Mouse (Mus musculus) layer of hippocampus, adult 18-20 months (tissue): Measurements from ENCODE around the gene Chrnb4. TPM values are rescaled to one million over a fixed set of nuclear protein-coding genes. Genes with fewer than 3 reads are reported as not detected.

Source experiments
- DNase-seq, 2 experiments: peaks; one replicate each; pipeline ENCODE4 v3.0.0; 2022; ENCODE audit warnings: low spot score in 2 of 2
- long read RNA-seq: library from polyadenylated mRNA; stranded (forward); transcript quantifications from one replicate; pipeline ENCODE4 v2.0.0, GENCODE M21; 2021
- total RNA-seq, 2 experiments: library from RNA; stranded (reverse); gene quantifications; 2 replicates each; pipeline ENCODE4 v1.2.3; 2021

The Chrnb4 gene
- under 1 TPM; 0.08 to 0.22 TPM for total RNA-seq
- long read RNA-seq, partial matches to known transcripts = 0 of 1 reads
- long read RNA-seq, other reads (novel, unspliced or antisense) = 0 of 1 reads

DNA sequence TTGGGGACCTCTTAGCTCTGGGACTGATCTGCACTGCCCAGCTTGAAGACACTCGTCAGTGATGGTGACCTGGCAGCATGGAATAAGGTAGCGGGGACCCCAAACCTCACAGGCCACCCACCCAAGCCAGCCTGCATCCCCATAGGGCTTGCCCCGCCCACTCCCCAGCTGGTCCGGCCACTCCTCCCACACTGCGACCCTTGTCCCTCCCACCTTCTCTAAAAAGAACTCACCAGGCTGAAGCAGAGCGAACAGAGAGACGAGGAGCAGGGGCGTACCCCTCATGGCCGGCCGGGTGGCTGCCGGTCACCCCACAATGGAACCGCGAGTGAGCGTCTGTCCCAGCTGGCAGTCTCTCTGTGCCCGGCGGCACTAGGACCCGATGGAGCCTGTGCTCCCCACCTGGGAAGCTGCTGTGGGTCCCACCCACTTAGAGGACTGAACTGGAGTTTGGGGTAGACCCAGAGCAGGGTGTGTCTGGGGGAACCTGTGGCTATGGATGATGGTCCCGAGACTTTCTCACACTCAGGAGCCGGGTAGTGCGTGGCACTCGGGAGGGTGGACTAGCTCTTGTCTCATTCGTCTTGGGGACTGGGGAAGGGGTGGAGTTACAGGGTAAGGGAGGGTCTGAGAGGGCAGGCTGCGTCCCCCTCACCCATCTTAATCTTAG, at the start of gene Chrnb4:
Gene Chrnb4, minus strand, starts transcription at position 569 of the 670 bp plus-strand sequence.
- DNase-seq = no peak

DNA sequence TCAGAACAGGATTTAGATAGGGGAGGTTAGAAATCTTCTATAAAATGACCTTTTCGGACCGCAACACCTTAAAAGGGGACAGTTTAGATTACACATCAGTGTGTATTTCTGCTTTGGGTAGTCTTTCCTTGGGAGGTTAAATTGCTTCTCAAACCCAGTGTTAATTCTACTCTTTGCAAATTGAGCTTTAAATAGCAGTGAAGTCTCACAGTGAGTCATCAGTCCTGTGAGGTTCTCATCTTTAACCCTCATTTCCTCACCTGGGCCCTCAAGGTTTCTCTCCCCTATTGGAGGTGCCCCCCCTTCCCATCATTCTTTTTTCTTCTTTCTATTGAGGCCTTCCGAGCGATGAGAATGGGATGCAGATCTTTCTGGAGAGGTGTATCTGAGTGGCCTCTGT, 48.3 kb upstream of the Chrnb4 start:
- no peak for DNase-seq

DNA sequence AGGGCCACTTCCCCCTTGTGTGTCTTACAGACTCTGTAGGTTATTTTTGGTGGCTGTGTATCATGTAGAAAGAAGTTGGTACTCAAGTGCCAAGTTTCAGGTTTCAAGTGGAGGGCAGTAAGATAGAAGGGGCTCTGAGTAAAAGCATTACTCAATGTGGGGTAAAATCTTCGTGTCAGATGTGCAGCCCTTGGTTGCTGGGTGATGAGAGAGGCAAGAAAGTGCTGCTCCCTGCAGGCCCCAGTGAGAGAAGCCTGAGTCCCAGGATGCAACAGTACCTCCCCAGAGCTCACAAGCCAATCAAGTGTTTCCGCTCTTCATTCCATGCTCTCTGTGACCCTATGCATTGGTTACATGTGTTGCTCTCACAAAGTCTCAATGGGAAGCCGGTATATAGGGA, 47.5 kb upstream of the Chrnb4 start:
- no peak for DNase-seq

DNA sequence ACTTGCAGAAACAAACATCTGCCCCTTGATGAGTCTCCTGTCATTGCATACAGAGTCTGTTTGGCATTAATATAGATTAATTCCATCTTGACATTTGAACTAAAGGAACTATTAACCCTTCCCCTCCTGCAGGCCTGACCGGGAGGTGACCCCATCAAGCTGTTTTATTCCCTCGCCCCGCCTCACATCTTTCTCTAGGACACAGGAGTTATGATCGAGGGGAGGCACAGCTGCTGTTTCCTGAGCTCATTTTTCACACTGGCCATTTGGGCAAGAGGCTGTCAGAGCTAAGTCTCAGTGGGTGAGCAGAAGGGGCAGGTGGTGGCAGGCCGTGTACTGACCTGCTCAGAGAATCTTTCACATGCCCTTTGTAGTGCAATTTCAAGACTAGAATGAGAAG, 41.6 kb upstream of the Chrnb4 start:
- no peak for DNase-seq

DNA sequence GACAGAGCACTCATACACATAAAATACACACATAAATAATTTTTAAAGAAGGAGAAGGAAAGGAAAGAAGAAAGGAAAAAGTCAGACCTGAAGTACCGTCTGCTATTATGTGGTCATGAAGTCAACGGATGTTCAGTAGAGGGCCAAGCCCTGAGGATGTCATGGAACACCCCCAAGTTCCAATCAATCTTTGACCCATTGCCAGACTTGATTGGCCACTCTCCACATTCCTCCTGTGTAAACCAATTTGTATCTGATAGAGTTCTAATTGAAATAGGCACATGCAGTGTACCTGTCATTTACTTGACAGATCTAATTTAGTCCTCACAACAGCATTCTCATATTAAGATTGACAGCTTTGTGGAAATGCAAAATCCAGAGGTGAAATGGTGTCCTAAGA, 40.6 kb upstream of the Chrnb4 start:
- DNase-seq = no peak

DNA sequence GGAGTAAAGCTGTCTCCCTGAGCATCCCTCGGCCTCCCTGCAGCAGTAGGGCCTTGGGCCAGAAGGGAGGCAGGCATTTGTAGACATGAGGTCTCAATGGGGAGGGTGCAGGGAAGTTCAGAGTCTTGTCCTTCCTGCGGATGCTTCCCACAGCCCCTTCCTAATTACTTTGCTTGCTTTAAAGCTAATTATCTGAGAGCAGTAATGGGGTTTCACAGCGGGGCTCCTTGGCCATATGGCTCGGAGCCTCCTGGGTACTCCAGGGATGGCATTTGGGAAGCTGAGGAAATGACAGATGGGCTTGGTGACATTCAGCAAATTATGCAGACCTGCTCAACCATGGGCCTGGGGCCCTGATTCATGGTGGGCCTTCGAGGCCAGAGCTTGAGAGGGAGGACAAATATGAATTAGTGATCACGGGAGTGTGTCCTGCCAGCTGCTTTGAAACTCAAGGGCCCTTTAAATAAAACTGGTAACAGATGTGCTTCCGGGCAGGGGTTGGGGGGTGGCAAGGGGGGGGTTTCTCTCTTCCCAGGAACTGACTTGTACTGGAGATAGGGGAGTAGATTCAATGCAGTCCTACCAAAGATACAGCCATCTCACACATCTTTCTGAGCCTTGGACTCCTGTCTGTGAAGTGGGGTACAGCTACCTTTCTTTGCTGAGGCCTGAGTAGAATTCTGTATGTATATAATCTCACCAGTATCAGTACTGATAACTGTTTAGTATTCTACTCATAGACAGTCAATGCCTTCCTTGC, 34.8 kb upstream of the Chrnb4 start:
- DNase-seq = no peak

DNA sequence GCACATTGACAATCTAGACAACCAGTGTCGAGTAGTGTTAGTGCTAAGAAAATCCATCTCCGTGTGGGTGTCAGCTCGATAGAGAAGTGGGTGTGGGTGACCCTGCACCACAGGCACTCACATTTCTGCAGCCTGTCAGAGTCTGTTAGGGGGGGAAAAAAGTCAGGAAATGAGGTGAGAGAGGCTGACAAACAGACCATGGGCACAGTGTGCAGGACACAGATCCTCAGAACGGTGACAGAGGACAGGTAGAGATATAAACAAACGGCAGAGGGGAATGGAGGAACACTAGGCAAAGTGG, 19.3 kb upstream of the Chrnb4 start:
- DNase-seq = no peak

DNA sequence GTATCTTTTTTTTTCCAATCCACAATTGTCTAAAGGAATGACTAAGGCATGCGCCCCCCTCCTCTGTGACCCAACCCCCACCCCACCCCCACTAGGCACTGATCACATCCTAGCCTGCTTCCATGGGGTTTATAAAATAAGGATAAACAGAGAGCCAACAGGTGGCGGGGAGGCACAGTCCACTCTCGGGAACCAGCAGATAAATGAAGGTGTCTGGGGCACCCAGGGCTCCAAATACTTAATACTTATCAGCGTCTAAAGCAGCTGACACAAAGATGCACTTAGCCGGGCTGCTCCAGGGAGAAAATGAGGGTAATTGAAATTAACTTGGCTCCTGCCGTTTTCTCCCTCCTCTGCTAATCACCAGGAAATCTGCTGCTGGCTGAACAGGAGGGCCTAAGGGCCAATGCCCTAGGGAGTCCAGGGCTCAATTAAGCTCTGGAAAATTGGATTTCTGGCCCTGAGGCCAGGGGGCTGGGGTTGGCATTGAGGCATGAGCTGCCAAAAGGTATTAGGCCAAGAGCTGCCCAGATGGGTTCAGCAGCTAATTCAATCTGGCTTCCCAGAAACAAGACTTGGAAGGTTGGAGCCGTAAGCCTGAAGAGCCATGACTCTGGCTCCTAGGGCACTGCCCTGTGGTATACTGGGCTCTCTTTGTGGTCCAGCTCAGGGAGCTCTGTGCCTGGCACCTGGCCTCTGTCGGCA, 18.8 kb upstream of the Chrnb4 start:
- DNase-seq = peak in 1 of 2 experiments; percentile 13

DNA sequence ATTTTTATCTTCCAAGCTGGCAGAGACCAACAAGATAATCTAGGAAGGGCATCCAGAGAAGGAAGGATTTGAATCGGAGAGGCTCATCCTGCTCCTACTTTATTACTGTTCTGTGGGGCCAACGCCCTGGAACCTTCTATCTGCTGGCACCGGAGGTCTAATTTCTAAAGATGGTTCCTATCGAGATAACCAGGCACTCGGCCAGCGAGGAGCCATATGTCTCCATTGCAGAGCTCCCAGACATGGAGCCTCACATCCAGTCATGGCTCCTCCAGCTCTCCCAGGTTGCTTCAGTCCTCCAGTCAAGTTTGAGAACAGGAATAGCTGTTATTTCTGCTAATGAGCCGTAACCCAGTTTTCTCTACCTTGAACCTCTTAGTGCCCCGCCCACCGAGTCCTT, 16.7 kb upstream of the Chrnb4 start:
- no peak for DNase-seq

DNA sequence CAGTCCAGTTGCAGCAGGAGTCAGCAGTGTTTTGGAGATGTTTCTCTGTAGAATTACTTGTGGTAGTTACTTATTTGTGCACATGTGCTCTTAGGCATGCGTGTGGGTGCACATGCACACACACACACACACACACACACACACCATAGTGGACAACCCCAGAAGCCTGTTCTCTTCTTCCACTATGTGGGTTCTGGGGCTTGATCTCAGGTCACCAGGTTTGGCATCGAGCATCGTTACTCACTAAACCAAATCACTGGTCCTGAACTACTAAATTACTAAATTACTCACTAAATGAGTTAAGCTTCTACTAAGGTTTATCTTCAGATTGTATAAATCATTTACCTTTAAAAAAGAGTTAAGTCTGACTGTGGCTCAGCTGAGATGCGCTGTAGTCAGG, 9.5 kb upstream of the Chrnb4 start:
- no peak for DNase-seq

DNA sequence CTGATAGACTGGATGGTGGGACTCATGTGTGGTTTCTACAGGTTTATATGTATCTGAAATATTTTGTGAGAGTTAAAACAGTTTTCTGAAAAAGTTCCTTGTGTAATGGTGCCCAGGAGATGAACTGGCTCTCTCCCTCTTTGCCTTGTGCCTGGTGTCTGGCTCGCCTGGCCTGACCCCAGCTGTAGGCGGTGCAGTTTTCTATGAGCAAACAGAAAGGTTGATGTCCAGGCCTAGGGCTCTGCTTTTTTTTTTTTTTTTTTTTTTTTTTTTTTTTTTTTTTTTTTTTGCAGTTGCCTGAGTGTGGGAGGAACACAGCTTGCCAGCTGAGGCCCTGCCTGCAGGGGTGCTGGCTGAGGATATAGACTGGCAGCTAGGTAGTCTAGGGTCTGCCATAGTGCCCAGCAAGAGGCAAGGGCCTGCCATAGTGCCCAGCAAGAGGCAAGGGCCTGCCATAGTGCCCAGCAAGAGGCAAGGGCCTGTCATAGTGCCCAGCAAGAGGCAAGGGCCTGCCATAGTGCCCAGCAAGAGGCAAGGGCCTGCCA, 6.9 kb upstream of the Chrnb4 start:
- DNase-seq = no peak

DNA sequence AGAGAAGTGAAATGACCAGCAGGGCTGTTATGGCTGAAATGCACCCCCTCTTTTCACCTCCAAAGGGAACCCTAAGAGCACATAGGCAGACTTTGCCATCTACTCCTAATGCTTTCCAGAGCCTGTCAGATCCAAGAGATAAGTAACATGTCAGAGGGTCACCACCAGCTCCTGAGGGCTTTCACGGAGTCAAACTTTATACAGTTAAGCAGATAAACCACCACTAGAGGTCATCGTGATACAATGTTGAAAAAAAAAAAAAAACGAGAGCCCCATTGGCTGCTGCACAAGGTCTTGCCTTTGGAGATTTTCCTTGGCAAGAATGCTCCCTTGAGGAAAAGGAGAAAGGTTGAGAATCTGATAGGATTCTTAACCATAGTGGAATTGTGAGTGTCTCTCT, 1.8 kb downstream of the Chrnb4 start:
- DNase-seq = no peak

DNA sequence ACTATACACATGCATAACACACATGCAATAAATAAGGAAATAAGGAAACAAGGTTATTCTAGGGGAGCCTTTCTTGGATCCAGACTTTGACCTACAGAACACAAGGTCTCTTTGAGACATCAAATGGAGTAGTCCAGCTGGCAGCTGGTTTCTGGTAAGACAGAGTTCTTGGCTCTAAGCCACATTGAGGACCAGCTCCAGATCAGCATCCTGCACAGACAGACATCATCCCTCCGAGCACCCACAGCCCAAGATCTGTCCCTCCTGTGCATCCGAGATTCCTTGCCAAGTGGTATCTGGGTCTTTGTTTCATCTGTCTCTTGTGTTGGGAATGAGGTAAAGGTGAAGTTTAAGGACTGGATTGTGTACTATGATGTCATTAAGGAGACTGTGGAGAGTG, 3.6 kb downstream of the Chrnb4 start:
- DNase-seq = no peak

DNA sequence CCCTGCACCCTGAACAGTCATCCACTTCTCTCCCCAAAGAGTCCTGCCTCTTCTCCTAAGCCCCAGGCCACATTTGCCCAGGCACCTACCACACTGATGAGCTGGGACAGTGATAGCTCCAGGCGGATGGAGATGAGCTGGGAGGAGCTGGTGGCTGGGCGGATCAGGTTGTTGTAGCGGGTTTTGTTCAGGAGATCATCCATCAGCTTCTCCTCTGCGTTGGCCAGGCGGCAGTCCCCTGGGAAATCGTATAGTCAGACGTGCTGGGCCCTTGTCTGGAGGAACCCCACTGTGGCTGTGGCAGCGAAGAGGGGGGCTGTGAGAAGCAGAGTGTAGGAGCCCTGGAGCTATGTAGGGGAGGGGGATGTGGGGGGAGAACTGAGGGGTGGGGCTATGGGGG, 4.9 kb downstream of the Chrnb4 start:
- no peak for DNase-seq

DNA sequence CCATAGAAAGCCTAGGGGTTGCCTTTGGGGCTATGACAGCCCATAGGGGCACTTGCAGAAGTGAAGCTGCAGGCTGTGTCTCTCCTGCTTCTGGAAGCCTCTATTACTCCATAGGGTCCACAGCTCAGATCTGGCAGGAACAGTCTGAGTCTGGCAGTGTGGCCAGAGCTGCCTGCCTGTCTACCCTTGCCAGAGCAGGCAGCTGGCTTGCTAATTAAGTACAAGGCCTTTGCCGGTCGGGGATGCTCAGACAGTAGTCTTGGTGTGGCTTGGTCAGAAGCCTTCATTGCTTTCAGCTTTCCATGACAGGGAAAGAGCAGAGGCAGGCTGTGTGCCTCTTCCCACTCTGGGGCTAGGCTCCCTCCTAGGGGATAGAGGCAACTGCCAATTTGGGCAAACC, 7.2 kb downstream of the Chrnb4 start:
- DNase-seq = no peak

DNA sequence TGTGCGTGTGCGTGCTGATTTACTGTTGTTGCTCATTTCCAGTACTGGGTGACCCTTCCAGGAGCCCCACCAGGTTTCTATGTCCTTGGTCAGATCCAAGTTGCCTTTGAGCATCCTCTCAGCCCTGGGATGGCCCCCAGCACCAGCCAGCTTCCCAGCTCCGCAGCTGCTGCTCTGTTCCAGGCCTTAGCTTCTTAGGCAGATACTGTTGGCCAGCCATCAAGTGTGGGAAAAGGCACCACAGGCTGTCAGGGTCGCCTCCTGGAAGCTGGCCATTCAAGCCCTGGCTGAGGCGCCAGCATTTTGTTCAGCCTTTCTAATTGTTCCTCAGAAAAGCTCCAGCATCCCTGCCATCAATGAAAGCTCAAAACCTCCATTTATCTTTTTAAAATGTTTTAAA, 8.6 kb downstream of the Chrnb4 start:
- no peak for DNase-seq

DNA sequence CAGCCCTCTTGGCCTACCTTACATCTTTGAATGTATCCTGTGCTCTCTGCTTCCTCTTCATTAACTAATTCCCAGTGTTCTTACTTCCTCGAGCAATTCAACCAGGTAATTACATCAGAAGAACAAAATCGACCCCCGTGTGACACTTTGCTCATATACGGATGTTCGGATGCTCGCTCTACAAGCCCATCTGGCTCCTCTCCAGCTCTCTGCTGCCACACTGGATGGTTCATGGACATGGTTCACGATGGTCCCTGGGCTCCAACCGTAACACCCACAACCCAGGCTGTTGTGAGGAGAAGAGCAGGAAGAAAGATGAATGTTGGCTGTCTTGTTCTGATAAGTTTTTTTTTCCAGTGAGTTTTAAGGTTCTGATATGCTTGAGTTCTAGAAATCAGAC, 9.6 kb downstream of the Chrnb4 start:
- no peak for DNase-seq

DNA sequence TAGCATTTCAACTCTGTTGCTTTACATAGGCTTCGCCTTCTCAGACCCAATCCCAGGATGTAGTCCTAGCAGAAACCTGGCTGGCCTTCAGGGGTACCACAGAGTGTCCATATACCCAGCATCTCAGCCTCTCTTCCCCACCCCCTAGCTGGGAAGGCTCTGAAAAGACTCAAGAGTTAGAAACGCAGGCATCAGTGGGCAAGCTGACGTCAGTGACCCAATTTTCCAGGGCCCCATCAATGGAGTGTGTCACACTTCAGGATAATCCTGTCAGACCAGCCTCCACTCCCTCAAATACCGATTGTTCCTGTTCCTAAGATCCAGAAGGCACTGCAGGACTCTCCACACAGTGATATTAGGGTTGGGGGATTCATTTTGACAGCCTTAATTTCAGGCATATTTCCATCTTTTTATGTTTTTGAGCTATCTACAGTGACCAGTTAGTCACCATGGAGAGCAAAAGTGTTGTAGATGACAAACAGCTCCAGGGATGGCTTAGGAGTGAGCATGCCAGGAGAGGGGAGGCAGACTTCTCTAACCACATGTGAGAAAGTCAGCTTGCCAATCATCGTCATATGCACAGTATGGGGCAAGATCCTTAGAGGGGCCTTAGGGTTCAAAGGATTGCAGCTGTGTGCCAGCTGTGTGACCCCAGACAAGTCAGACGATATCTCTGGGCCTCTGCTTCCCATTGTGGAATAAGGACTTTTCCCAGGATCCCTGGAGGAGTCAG, 17.0 kb downstream of the Chrnb4 start:
- no peak for DNase-seq

DNA sequence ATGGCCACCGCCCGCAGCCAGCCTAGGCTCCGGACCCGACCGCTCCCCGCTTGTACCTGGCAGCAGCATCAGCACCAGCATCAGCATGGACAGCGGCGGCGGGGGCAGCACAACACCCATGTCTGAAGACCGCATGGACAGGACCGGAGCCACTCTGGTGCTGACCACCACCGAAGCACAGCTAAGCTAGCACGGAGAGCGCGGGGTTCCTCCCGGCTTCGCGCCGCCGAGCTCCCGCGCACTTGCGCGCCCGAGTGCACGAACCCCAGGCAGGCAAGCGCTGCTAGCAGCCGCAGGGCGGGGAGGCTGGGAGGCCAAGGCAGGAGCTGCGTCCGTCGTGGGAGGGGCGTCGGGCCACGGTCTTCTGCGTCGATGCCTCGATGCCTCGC, 22.3 kb downstream of the Chrnb4 start, which contains the start of gene Chrna3:
Gene Chrna3, minus strand, starts transcription at position 288 of the 389 bp plus-strand sequence.
- no peak for DNase-seq

DNA sequence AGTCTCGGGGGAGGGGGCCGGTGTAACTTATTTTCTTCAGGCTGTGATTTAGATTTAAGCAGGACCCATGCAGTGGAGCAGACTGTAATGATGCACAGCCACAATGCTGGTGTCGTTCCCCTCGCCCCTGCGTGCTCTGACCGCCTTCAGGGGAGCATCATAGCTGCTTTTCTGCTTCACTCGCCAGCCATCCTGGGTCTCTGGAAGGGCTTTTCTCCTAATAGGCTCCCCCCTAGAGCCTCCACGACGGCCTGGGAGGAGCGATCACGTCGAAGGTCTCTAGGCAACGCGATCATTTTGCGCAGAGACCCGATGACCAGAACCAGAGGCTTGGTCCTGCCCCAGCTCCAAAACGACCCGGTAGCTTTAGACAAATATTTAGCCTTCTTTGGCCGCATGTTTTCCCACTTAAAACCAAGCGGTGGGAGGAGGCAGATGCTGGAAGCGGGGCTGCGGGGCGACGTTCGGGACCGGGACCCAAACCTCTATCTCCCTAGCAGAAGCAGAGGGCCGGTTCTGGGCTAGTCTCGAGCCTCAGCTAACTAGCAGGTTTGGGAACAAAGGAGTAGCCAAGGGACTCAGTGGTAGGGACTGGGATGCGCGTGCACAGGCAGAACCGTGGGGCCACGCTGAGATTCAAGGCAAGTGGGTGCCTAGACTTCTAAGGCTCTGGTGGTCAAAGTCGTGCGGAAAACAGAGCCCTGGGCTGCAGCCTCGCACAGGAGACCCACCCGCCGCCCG, 22.9 kb downstream of the Chrnb4 start:
- no peak for DNase-seq
